14 mouse cellular contexts compared by ENCODE assay signal in the genomic region with DNA sequence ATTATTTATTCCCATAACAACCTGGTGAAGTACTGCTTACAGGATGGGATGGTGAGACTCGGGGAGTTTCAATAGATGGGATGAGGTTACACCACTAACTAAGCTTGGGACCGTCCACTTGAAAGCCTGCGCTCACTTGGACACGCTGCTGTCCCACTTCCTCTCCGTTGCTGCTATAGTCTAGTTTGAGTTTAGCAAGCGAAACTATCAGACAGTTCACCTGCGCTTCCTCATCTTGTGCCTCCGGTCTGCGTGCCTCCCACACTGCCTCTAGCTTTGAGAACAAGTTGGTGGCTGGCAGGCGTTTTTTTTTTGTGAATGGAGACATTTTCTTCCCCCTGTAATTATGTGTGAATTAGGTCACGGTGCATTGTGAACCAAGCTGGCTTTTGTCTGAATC.
"Had no signal": no experiment of that assay in that cellular context is flagged by ENCODE, and none has a peak within 500 bp of the region (broad histone marks: within the 10 kb centered on the region; RNA-seq: fewer than 3 reads in every experiment).

No protein-coding gene starts in this region.

- H3K36me3 ChIP-seq: limb, embryonic 12.5 days; midbrain, embryonic 12.5 days had no signal

- ATAC-seq: intestine, postnatal 0 days; midbrain, embryonic 16.5 days had no signal

- H3K4me2 ChIP-seq: limb, embryonic 12.5 days; midbrain, embryonic 12.5 days had no signal

- H3K9me3 ChIP-seq: limb, embryonic 12.5 days; midbrain, embryonic 12.5 days had no signal

- H3K27ac ChIP-seq: left cerebral cortex, adult 2 months; limb, embryonic 12.5 days; liver, embryonic 14.5 days; midbrain, embryonic 12.5 days had no signal

- H3K4me3 ChIP-seq: left cerebral cortex, adult 2 months; limb, embryonic 12.5 days; megakaryocyte, embryonic 14.5 days; midbrain, embryonic 12.5 days had no signal

- DNase-seq: kidney, adult 8-10 months; kidney, postnatal 25 days; liver; lung, adult 18-20 months; lung, postnatal 36 days; thymus, adult 18-20 months; thymus, postnatal 14 days had no signal

- H3K9ac ChIP-seq: limb, embryonic 12.5 days; liver, embryonic 14.5 days; midbrain, embryonic 12.5 days had no signal

- H3K4me1 ChIP-seq: megakaryocyte, embryonic 14.5 days had no signal

- H3K27me3 ChIP-seq: megakaryocyte, embryonic 14.5 days had no signal
